Mouse (Mus musculus) heart, embryonic 15.5 days (tissue): Measurements from ENCODE around the gene 5330417C22Rik. TPM values are rescaled to one million over a fixed set of nuclear protein-coding genes. Genes with fewer than 3 reads are reported as not detected.

ENCODE experiments used
- ATAC-seq: fragments of 200-750 bp; cut with Nextera tagmentation; replicated peaks from 2 replicates; pipeline ENCODE4 v1.8.0; 2017; ENCODE audit warnings: low read depth, moderate TSS enrichment; ENCODE audit not compliant: insufficient number of reproducible peaks, insufficient read depth, low FRiP score
- H3K27ac ChIP-seq: fragments of 300-500 bp; sonication (generic); 2 replicates; pipeline ENCODE4 v1.5.1; 2015; ENCODE audit warnings: mild to moderate bottlenecking, inconsistent platforms
- H3K27me3 ChIP-seq: fragments of 300-500 bp; sonication (generic); 2 replicates; pipeline ENCODE4 v1.6.1; 2015; ENCODE audit warnings: inconsistent platforms
- H3K36me3 ChIP-seq: fragments of 300-500 bp; sonication (generic); 2 replicates; pipeline ENCODE4 v1.6.1; 2015; ENCODE audit warnings: mild to moderate bottlenecking, inconsistent platforms
- H3K4me1 ChIP-seq: fragments of 300-500 bp; sonication (generic); replicated peaks from 2 replicates; pipeline ENCODE4 v1.6.1; 2015; ENCODE audit warnings: inconsistent platforms
- H3K4me2 ChIP-seq: fragments of 300-500 bp; sonication (generic); 2 replicates; pipeline ENCODE4 v1.6.1; 2015; ENCODE audit warnings: inconsistent platforms, mild to moderate bottlenecking, moderate library complexity
- H3K4me3 ChIP-seq: fragments of 300-500 bp; sonication (generic); 2 replicates; pipeline ENCODE4 v1.5.1; 2015; ENCODE audit warnings: mild to moderate bottlenecking, inconsistent platforms
- H3K9ac ChIP-seq: fragments of 300-500 bp; sonication (generic); 2 replicates; pipeline ENCODE4 v1.6.1; 2015; ENCODE audit warnings: mild to moderate bottlenecking, inconsistent platforms
- H3K9me3 ChIP-seq: fragments of 300-500 bp; sonication (generic); replicated peaks from 2 replicates; pipeline ENCODE4 v1.6.1; 2016; ENCODE audit warnings: inconsistent platforms
- WGBS: fragments of 180-500 bp; shearing (Covaris S2); methylation state at CpG from one replicate; pipeline ENCODE4 v1.1.7; 2015; ENCODE audit warnings: mixed read lengths; 5-methylcytosine and 5-hydroxymethylcytosine counted together
- polyA plus RNA-seq: library from polyadenylated mRNA; unstranded; fragments of >200 nt; fragmentation: Nextera tagmentation; extraction: Ambion mirVana; gene quantifications from 2 replicates; pipeline ENCODE4 v1.2.1, GENCODE M21; 2015

5330417C22Rik gene
- polyA plus RNA-seq, 1 experiment from 2014 or later: 1.0 TPM

DNA sequence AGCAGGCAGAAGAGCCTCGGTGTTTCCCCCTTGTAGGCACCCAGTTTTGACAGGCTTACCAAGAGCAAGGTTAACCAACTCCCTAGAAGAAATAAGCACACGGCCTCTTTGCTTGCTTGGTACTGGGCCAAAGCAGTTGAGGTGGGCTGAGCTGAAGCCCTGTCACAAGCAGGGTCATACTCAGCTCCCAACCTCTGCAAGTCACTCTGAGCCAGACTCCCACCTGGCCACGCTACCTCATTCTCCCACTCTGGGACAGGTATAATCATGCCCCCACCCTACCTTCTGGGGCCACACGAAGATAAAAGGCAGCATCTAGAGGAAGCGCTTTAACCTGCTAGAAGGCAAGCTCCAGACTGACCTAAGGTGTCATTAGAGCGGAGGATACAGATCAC, 110.7 kb downstream of the 5330417C22Rik start:
- no peak for ATAC-seq
- no peaks in the 10 kb centered on the region for H3K27me3 ChIP-seq
- H3K9me3 ChIP-seq: no peaks in the 10 kb centered on the region
- 84% methylated on average over 6 of the region's 6 CpGs for WGBS
- peaks cover 42% of the 10 kb centered on the region for H3K36me3 ChIP-seq
- no peak overlapping the region for H3K4me3 ChIP-seq
- no peak overlapping the region for H3K27ac ChIP-seq
- H3K9ac ChIP-seq: no peak overlapping the region
- H3K4me1 ChIP-seq: peaks cover 15% of the 10 kb centered on the region
- H3K4me2 ChIP-seq: no peak overlapping the region

DNA sequence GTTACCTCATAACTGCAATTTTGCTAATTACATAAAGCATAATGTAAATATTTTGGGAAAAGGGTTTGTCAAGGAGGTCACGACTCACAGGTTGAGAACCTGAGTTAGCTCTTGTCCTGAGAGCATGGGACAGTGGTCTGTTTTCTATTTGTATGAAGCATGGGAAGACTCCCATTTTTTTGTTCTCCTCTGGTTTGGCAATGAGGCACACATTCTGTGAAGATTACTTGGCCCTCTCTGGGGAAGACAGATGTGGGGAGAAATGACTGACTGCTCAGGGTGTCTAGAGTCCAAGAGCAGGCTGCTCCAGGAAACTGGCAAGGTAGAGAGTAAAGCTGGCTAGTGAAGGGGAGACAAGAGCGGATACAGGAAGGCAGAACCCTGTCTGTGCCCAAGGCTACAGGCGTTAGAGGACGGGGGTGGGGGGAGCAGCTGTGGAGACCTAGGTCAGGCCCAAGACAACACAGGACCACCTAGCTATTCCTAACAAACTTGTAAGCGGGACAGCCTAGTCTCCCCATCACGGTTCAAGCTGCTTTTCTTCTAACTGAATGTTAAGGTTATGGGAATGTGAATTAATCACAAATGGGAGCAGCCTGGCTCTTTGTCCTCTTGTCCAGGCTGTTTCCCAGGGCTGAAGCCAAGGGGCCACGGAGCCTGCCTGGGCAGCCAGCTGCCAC, 111.3 kb downstream of the 5330417C22Rik start:
- Histone ChIP-seq H3K4me3 (no peak overlapping the region), H3K27ac (no peak overlapping the region), H3K9me3 (no peaks in the 10 kb centered on the region), H3K9ac (no peak overlapping the region), H3K27me3 (no peaks in the 10 kb centered on the region), H3K4me1 (peaks cover 15% of the 10 kb centered on the region), H3K4me2 (no peak overlapping the region), H3K36me3 (peaks cover 42% of the 10 kb centered on the region)
- ATAC-seq: no peak
- WGBS: 85% methylated on average over 7 of the region's 7 CpGs

DNA sequence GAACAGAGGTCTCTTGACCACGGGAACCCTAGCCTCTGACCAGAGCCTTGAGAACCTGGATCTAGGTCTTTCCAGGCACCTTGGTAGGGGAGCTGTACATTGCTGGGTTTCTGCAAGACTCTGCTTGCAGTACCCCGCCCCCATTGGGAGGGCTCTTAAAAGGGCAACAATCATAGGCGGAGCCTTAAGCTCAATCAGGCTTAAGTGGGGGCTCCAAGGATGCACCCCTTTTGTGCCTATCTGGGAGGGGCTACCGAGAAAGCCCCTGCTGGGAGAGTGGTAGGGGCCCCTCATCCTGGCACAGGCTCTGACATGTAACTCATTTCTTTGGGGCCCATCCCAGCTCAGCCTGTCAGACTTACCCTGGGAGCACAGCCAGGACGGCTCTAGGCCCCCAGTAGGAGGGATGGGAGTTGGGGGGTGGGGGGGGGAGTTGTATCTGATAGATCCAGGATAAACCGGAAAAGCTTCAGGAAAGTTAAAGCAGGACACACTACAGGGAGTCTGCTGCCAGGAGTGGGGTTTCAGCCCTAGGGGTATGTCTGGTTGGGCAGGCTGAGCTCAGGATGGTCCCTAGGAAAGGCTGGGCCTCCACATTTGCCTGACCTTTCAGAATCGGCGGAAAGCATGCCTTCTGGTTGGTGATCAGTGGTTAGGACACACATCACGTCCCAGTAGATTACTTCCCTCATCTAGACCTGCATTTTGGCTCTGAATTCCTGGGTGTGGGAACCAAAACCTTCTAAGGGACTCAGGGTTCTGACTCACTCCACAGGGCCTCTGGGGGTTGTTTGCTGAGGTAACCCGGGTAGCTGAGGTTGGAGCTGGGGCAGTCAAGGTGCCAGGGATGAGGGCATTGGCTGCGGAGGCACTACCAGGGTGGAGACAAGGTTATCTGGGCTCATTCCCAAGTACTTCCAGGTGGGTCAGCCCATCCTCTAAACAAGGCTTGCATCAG, 112.2 kb downstream of the 5330417C22Rik start:
- peaks cover 15% of the 10 kb centered on the region for H3K4me1 ChIP-seq
- H3K9ac ChIP-seq: no peak overlapping the region; the same call in 1 of the 2 replicates

DNA sequence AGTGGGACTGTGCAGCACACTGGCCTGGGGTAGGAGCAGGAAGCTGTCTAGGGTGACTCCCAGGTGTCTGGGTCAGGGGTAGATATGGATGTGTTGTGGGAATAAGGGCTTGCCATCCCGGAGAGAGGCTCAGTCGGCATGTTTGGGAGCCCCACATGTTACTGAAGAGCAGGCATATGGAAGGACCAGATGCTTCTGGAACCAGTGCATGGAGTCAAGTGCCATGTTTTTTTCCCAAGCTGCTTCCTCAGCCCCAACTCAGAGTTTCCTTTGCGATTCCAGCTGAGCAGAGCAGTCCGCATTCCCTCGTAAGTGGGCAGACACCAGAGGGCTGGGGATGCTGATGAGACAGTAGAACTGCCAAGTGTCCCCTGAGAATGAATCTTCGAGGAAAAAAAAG, 113.3 kb downstream of the 5330417C22Rik start:
- H3K4me1 ChIP-seq: peaks cover 15% of the 10 kb centered on the region
- H3K4me2 ChIP-seq: no peak overlapping the region
- H3K9ac ChIP-seq: no peak overlapping the region
- 31% methylated on average over 6 of the region's 6 CpGs for WGBS
- H3K36me3 ChIP-seq: peaks cover 27% of the 10 kb centered on the region
- peaks cover 8% of the 10 kb centered on the region; the same call in 1 of the 2 replicates for H3K27me3 ChIP-seq
- H3K9me3 ChIP-seq: no peaks in the 10 kb centered on the region
- no peak overlapping the region for H3K27ac ChIP-seq
- no peak overlapping the region for H3K4me3 ChIP-seq
- no peak for ATAC-seq

More for the DNA sequence above, 112.2 kb downstream of the 5330417C22Rik start:
- Histone ChIP-seq H3K36me3 (peaks cover 38% of the 10 kb centered on the region), H3K4me2 (peak overlapping the region; percentile 46), H3K4me3 (peak overlapping the region; percentile 18), H3K27ac (no peak overlapping the region), H3K27me3 (no peaks in the 10 kb centered on the region), H3K9me3 (no peaks in the 10 kb centered on the region)
- peak; percentile 54; the same call in 1 of the 2 replicates for ATAC-seq
- WGBS: 18% methylated on average over 11 of the region's 11 CpGs

DNA sequence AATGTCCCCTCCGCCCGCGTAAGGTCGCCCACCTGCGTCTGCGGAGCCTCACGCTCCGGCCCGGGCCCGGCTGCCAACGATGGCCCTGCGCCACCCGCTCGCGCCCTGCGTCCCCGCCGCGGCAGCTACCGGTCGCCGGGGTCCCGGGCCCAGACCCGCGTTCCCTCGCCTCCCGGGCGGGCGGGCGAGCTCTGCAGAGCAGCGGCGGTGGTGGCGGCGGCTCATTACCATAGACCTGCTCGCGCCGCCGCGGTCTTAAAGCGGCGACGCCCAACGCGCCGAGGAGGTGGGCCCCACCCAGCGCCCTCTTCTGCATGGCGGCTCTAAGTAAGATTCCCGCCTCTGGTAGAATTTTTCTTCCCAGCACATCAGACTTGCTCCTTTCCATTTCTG, 120.5 kb downstream of the 5330417C22Rik start:
- Histone ChIP-seq H3K36me3 (no peaks in the 10 kb centered on the region), H3K4me1 (peaks cover 21% of the 10 kb centered on the region), H3K9ac (peak overlapping the region; percentile 82), H3K4me2 (peak overlapping the region; percentile 100), H3K9me3 (no peaks in the 10 kb centered on the region), H3K27me3 (peaks cover 34% of the 10 kb centered on the region), H3K27ac (0 out of 2 replicates have a peak overlapping the region, but pooled peaks have one; percentile 27), H3K4me3 (peak overlapping the region; percentile 82)
- ATAC-seq: peak; percentile 76
- under 1% methylated on average over 48 of the region's 48 CpGs for WGBS

DNA sequence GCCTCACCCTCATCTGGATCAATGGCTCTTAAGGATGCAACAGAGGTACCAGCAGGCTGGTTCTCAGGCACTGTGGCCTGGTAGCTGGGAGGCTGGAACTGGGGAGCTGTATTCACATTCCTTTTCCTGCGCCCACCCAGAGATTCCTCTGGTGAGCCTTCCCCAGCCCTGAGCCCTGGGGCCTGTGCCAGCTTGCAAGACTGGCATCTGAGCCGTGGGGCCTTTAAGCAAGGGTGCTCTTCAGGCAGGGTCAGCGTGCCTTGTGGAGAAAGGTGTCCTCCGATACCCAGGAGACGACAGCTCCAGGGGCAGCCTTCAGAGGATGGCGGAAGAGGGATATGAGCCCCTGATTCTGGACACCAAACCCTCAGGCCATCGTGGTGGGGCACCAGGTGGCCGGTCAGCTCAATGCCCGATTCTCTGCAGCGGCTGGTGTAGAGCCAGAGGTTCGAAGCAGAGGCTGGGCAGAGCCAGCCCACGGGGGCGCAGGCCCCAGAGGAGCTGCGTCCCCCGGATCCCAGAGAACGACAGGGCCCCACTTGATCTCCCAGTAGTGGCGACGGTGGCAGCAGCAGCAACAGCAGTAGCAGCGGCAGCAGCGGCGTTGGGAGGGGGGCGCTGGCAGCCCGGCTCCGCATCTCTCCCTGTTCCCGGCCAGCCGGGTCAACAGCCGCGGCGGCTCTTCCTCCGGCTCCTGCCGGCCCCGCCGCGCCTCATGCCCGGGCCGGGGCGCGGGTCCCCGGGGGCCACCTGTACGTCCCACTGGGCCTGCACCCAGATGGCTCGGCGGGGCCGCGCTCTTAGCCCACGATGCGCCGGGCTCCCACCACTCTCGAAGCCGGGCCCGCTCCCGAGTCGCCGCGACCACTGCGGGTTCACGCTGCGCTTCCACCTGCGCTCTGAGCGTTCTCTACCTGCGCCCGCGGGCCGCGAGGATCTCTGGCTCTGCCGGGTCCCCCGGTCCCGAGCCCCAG, 121.2 kb downstream of the 5330417C22Rik start, which contains the start of gene Celsr2:
Celsr2 (minus strand) TSS at position 696 of the 974 bp plus-strand sequence.
- Histone ChIP-seq H3K36me3 (no peaks in the 10 kb centered on the region), H3K4me1 (peaks cover 21% of the 10 kb centered on the region), H3K27me3 (peaks cover 34% of the 10 kb centered on the region), H3K9me3 (no peaks in the 10 kb centered on the region), H3K4me3 (peak within 1 kb of the TSS; percentile 82), H3K4me2 (peak within 1 kb of the TSS; percentile 100), H3K27ac (0 out of 2 replicates have a peak within 1 kb of the TSS, but pooled peaks have one; percentile 27), H3K9ac (peak within 1 kb of the TSS; percentile 82)
- no peak for ATAC-seq
- 9% methylated on average over 49 of the region's 67 CpGs for WGBS

DNA sequence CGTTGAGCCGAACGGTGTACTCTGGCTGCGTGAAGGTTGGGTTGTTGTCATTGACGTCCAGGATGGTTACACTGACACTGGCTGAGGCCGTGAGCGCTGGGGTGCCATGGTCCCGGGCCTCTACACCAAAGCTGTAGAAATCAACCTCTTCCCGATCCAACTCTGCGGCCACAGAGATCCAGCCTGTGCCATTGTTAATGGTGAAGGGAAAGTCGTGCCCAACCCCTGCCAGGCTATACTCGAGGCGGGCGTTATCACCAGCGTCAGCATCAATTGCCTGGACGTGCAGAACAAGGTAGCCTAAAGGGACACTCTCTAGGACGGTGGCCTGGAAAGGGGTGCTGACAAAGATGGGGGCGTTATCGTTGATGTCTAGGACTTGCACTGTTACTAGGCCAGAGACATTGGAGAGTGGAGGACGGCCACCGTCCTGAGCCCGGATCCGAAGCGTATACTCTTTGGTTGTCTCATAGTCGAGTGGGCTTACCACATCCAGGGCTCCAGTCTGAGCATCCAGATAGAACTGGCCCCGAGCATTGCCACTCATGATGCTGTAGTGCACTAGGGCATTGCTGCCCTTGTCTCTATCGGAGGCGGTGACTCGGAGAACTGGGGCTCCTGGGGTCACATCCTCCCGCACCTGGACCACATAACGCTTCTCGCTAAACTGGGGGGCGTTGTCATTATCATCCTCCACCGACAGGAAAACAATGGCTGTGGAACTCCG, 122.5 kb downstream of the 5330417C22Rik start:
- H3K9ac ChIP-seq: no peak overlapping the region
- H3K9me3 ChIP-seq: no peaks in the 10 kb centered on the region
- no peak for ATAC-seq
- H3K4me3 ChIP-seq: no peak overlapping the region
- peaks cover 34% of the 10 kb centered on the region for H3K27me3 ChIP-seq
- H3K27ac ChIP-seq: no peak overlapping the region
- no peak overlapping the region for H3K4me2 ChIP-seq
- 95% methylated on average over 35 of the region's 35 CpGs for WGBS
- H3K36me3 ChIP-seq: no peaks in the 10 kb centered on the region
- peaks cover 21% of the 10 kb centered on the region for H3K4me1 ChIP-seq

DNA sequence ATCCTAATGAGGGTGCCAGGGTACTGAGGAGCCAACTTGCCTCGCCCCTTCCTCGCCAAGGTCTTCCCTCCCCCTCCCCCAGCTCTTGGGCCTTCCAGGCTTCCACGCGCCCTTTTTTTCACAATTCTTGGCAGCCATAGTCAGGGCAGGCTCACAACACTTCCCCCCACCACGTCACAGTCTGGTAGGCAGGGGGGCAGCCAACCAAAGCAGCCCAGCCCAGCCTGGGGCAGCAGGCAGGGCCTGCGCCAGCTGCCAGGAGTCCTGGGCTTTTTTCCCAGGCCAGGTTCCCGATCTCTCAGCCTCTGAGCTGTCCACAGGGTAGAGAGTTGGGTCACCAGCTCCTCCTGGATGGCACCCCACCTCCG, 124.6 kb downstream of the 5330417C22Rik start:
- 70% methylated on average over 8 of the region's 8 CpGs for WGBS
- H3K4me3 ChIP-seq: no peak overlapping the region
- H3K27me3 ChIP-seq: peaks cover 15% of the 10 kb centered on the region
- no peaks in the 10 kb centered on the region for H3K36me3 ChIP-seq
- H3K4me2 ChIP-seq: no peak overlapping the region
- peaks cover 21% of the 10 kb centered on the region for H3K4me1 ChIP-seq
- peak; percentile 33; the same call in 1 of the 2 replicates for ATAC-seq
- no peaks in the 10 kb centered on the region for H3K9me3 ChIP-seq
- peak overlapping the region; percentile 53 for H3K27ac ChIP-seq
- H3K9ac ChIP-seq: no peak overlapping the region

DNA sequence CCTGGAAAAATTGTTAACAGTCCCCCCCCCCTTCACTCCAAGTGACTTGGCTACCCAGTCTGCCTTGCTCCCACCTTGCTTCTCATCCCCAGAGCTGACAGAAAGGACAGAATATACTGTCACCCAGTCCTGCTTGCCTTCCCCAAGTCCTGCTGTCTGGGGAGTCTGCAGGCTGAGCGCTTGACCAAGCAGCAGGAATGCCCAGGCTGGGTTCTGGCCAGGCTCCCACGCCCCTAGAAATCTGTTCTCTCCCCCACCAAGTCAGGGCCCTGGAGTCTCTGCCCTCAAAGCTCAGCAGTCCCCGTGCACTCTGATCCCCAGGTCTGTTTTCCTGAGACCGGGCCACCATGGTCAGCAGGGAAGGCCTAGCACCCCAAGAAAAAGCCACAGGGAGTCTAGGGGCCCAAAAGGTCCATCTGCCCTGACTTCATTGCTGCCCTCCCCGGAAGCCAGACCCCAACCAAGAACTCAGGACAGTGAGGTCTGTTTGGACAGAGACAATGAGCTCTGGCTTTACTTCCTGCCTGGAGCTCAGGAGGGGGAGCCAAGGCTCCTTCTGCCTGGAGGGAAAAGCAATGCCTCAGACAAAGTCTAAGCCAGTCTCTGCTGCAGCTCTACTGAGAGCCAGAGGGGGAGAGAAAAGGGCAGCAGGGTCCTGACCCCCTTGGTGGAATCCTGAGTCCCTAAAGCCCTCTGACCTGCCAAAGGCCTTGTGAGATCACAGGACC, 125.1 kb downstream of the 5330417C22Rik start:
- WGBS: 60% methylated on average over 5 of the region's 5 CpGs
- Histone ChIP-seq H3K27me3 (peaks cover 10% of the 10 kb centered on the region), H3K4me2 (no peak overlapping the region), H3K27ac (peak overlapping the region; percentile 53), H3K4me1 (peaks cover 20% of the 10 kb centered on the region), H3K4me3 (no peak overlapping the region), H3K9ac (0 out of 2 replicates have a peak overlapping the region, but pooled peaks have one; percentile 10), H3K9me3 (no peaks in the 10 kb centered on the region), H3K36me3 (no peaks in the 10 kb centered on the region)
- no peak for ATAC-seq

DNA sequence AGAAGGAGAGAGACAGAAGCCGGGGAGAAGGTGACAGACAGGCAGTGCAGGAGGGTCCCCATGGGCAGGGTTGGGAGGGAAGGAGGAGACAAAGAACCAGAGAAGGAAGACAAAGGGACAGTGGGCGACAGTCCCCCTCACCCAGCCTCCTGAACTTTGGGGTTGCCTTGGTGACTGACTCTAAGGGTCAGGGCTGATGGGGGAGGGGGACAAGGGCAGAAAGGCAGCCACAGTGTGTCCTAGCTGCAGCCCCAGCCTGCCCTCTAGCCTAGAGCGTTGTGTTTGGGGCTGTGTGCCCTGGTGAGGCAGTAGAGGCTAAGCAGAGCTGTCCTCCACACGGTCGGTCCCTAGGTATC, 126.0 kb downstream of the 5330417C22Rik start:
- WGBS: 41% methylated on average over 5 of the region's 5 CpGs
- no peak overlapping the region for H3K4me3 ChIP-seq
- H3K27ac ChIP-seq: no peak overlapping the region
- H3K27me3 ChIP-seq: peaks cover 7% of the 10 kb centered on the region
- H3K9me3 ChIP-seq: no peaks in the 10 kb centered on the region
- ATAC-seq: no peak
- H3K4me1 ChIP-seq: peaks cover 16% of the 10 kb centered on the region
- H3K4me2 ChIP-seq: no peak overlapping the region
- no peaks in the 10 kb centered on the region for H3K36me3 ChIP-seq
- H3K9ac ChIP-seq: no peak overlapping the region
